Mouse (Mus musculus) heart, embryonic 16.5 days (tissue): ENCODE results near the gene Cmah. TPM values are rescaled to one million over a fixed set of nuclear protein-coding genes. Genes with fewer than 3 reads are reported as not detected.

Experiments
- ATAC-seq: fragments of 200-750 bp; cut with Nextera tagmentation; replicated peaks from 2 replicates; pipeline ENCODE4 v1.8.0; 2017; ENCODE audit warnings: moderate number of reproducible peaks; ENCODE audit not compliant: insufficient read depth, low FRiP score; ENCODE audit errors: extremely low read depth
- H3K27ac ChIP-seq: fragments of 300-500 bp; sonication (generic); 2 replicates; pipeline ENCODE4 v1.5.1; 2014; ENCODE audit warnings: mild to moderate bottlenecking, low read length, control low read depth, moderate library complexity
- H3K27me3 ChIP-seq: fragments of 300-500 bp; sonication (generic); 2 replicates; pipeline ENCODE4 v1.6.1; 2014; ENCODE audit warnings: low read length, mixed read lengths; ENCODE audit not compliant: control insufficient read depth, insufficient read depth
- H3K36me3 ChIP-seq: fragments of 300-500 bp; sonication (generic); 2 replicates; pipeline ENCODE4 v1.6.1; 2014; ENCODE audit not compliant: control insufficient read depth, insufficient read depth
- H3K4me1 ChIP-seq: fragments of 300-500 bp; sonication (generic); 2 replicates; pipeline ENCODE4 v1.6.1; 2014; ENCODE audit warnings: low read length, mixed read lengths; ENCODE audit not compliant: control insufficient read depth, insufficient read depth
- H3K4me2 ChIP-seq: fragments of 300-500 bp; sonication (generic); 2 replicates; pipeline ENCODE4 v1.6.1; 2014; ENCODE audit warnings: low read depth, mild to moderate bottlenecking, control low read depth, low read length
- H3K4me3 ChIP-seq: fragments of 300-500 bp; sonication (generic); 2 replicates; pipeline ENCODE4 v1.5.1; 2014; ENCODE audit warnings: mild to moderate bottlenecking, control low read depth, low read length
- H3K9ac ChIP-seq: fragments of 300-500 bp; sonication (generic); 2 replicates; pipeline ENCODE4 v1.6.1; 2014; ENCODE audit warnings: low read length, control low read depth
- H3K9me3 ChIP-seq: fragments of 300-500 bp; sonication (generic); replicated peaks from 2 replicates; pipeline ENCODE4 v1.6.1; 2016; ENCODE audit warnings: low read length; ENCODE audit not compliant: control insufficient read depth
- WGBS: fragments of 180-500 bp; shearing (Covaris S2); extraction: QIAGEN DNeasy Blood & Tissue Kit; methylation state at CpG from one replicate; pipeline ENCODE4 v1.1.7; 2014; 5-methylcytosine and 5-hydroxymethylcytosine counted together
- polyA plus RNA-seq: library from polyadenylated mRNA; unstranded; fragments of >200 nt; fragmentation: Nextera tagmentation; extraction: Ambion mirVana; gene quantifications from 2 replicates; pipeline ENCODE4 v1.2.1, GENCODE M21; 2015

The Cmah gene
- polyA plus RNA-seq, 1 experiment from 2014 or later, result 2.2 TPM

DNA sequence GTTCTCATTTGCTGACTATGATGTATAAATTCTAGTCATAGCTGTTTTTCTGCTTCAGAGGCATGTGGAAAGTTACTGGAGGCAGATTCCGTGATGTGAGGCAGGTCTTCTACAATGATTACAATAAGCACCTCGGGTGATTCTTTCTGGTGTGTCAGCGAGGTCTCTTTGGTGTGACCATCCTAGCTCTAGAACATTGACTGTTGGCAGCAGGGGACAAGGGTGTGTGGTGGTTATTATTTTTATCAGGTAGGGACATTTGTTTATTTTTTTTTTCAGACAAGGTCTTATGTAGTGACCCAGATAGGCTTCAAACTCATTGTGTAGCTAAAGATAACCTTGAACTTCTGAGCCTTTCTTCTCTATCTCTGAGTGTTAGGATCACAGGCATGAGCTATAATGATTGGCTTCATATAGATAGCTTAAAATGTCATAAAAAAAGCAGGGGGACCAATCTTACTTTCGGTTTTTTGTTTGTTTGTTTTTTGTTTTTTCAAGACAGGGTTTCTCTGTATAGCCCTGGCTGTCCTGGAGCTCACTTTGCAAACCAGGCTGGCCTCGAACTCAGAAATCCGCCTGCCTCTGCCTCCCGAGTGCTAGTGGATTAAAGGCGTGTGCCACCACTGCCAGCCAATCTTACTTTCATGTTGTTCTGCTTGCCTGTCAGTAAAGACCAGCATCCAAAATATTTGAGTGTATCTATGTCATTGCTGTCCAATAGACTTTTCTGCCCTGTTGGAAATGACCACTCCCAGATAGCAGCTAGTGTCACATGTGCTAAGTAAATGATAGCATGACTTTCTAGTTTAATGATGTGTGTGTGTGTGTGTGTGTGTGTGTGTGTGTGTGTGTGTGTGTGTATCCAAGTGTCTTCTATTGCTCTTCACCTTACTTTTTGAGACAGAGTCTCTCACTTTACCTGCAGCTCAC, 15.9 kb upstream of the Cmah start:
- Histone ChIP-seq H3K9me3 (no peaks in the 10 kb centered on the region), H3K4me2 (no peak overlapping the region), H3K9ac (no peak overlapping the region), H3K4me1 (no peaks in the 10 kb centered on the region), H3K36me3 (no peaks in the 10 kb centered on the region), H3K4me3 (no peak overlapping the region), H3K27me3 (no peaks in the 10 kb centered on the region), H3K27ac (no peak overlapping the region)
- no peak for ATAC-seq
- 76% methylated on average over 8 of the region's 8 CpGs for WGBS

DNA sequence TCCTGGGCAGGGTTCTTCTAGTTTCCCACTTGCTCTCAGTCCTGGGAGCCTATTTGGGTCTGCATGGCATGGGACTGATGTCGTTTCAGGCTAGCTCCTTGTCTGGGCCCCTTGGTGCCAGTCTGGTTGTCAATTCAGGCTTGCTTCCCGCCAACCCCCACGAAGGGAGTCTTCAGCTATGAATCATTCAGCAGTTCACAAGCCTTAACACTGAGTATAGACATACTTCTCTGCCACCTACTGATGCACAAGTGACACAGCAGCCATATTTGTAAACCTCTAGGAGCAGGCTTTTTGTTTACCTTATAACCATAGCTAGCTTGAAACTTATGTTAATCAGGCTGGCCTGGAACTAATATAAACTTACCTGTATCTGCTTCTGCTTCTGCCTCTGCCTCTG, 10.6 kb upstream of the Cmah start:
- no peaks in the 10 kb centered on the region for H3K27me3 ChIP-seq
- H3K9ac ChIP-seq, result no peak overlapping the region
- no peaks in the 10 kb centered on the region for H3K9me3 ChIP-seq
- 65% methylated on average over 3 of the region's 3 CpGs for WGBS
- no peak overlapping the region for H3K27ac ChIP-seq
- no peak for ATAC-seq
- no peaks in the 10 kb centered on the region for H3K36me3 ChIP-seq
- H3K4me2 ChIP-seq, result no peak overlapping the region
- H3K4me1 ChIP-seq, result no peaks in the 10 kb centered on the region
- no peak overlapping the region for H3K4me3 ChIP-seq

DNA sequence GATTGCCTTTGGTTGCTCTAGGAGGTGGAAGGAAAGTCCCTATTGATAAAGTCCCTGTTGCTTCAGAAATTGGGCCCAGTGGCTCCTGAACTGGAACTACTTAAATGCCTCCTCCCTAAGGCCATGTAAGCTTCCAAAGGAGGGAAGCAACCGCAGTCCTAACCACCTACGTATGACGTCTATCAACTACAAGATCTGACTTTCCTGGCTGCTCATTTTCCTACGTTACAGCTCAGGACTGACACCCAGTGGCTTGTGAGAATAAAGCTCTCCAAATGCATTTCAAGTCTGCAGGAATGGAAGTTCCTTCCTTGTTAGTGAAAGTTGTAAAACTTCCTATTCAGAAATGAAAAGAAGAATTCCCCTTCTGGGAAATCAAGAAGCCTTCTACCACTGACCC, 8.6 kb upstream of the Cmah start:
- Histone ChIP-seq H3K9ac (no peak overlapping the region), H3K36me3 (no peaks in the 10 kb centered on the region), H3K27me3 (no peaks in the 10 kb centered on the region), H3K4me3 (no peak overlapping the region), H3K9me3 (no peaks in the 10 kb centered on the region), H3K27ac (no peak overlapping the region), H3K4me1 (no peaks in the 10 kb centered on the region), H3K4me2 (no peak overlapping the region)
- WGBS, result 11% methylated on average over 4 of the region's 4 CpGs
- ATAC-seq, result no peak

DNA sequence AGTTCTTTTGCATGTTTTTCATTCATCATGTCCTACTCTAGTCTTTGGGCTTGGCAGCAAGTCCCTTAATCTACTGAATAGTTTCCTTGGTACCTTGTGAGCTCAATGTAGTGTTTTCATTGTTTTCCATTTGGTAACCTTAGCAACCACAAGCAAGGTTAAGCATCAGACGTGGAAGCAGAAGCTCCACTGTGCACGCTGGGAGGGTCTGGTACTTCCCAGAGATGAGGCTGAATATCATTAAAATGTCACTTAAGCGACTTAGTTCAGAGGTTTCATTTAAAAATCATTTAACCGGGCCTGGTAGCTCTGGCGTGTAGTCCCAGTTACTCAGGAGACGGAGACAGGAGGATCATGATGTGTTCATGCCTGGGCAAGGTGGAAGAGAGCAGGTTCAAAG, 5.9 kb upstream of the Cmah start:
- no peaks in the 10 kb centered on the region for H3K4me1 ChIP-seq
- no peak overlapping the region for H3K4me2 ChIP-seq
- no peak for ATAC-seq
- no peak overlapping the region for H3K4me3 ChIP-seq
- no peaks in the 10 kb centered on the region for H3K9me3 ChIP-seq
- no peak overlapping the region for H3K27ac ChIP-seq
- no peak overlapping the region for H3K9ac ChIP-seq
- no peaks in the 10 kb centered on the region for H3K27me3 ChIP-seq
- H3K36me3 ChIP-seq, result no peaks in the 10 kb centered on the region
- WGBS, result 70% methylated on average over 6 of the region's 6 CpGs

DNA sequence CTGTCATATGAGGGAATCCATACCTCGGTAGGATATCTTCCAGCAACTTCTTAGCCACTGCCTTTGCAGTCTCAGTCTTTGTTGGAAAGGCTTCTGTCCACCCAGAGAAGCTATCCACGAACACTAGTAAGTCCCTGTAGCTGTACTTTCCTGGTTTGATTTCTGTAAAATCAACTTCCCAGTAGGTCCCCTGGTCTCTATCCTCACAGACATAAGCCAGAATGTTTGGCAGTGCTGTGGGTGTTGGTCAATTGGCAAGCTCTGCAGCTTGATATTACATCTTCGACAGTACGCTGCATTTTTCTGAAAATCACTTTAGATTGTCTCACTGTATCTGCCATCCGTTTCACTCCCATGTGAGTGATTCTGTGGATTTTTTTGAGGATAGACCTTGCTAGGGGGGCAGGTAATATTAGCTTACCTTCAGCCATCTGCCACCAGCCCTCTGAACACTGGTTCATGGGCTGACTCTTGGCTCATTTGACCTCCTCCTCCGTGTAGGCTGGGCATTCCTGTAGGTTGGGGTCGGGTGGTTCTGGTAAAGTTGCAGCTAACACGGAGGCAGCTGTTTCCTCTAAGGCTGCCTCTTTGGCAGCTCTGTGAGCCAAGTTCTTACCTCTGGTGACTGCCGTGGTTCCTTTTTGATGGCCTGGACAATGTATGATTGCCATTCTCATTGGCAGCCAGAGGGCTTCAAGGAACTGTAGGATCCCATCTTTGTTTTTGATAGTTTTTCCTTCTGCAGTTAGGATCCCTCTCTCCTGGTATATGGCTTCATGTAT, 1.0 kb downstream of the Cmah start:
- Histone ChIP-seq H3K9me3 (no peaks in the 10 kb centered on the region), H3K27me3 (no peaks in the 10 kb centered on the region), H3K4me1 (0 out of 2 replicates have a peak, but pooled peaks cover 3% of the 10 kb centered on the region), H3K36me3 (no peaks in the 10 kb centered on the region), H3K4me2 (no peak overlapping the region), H3K4me3 (no peak overlapping the region), H3K9ac (no peak overlapping the region), H3K27ac (no peak overlapping the region)
- no peak for ATAC-seq
- 68% methylated on average over 9 of the region's 9 CpGs for WGBS

GRCm38 (mm10) chr13:24330128-24330527, 2.9 kb downstream of the Cmah start:
- Histone ChIP-seq H3K9ac (no peak overlapping the region), H3K9me3 (no peaks in the 10 kb centered on the region), H3K27ac (no peak overlapping the region), H3K27me3 (no peaks in the 10 kb centered on the region), H3K4me2 (no peak overlapping the region), H3K4me3 (no peak overlapping the region), H3K4me1 (0 out of 2 replicates have a peak, but pooled peaks cover 3% of the 10 kb centered on the region), H3K36me3 (no peaks in the 10 kb centered on the region)
- no peak for ATAC-seq
- WGBS, result 69% methylated on average over 4 of the region's 4 CpGs

- no peak for ATAC-seq
- Histone ChIP-seq H3K4me2 (no peak overlapping the region), H3K36me3 (no peaks in the 10 kb centered on the region), H3K27ac (no peak overlapping the region), H3K4me1 (0 out of 2 replicates have a peak, but pooled peaks cover 3% of the 10 kb centered on the region), H3K27me3 (no peaks in the 10 kb centered on the region), H3K9ac (no peak overlapping the region), H3K4me3 (no peak overlapping the region), H3K9me3 (no peaks in the 10 kb centered on the region)
- 68% methylated on average over 7 of the region's 7 CpGs for WGBS
Measured at GRCm38 (mm10) chr13:24330836-24331523, 3.8 kb downstream of the Cmah start.

DNA sequence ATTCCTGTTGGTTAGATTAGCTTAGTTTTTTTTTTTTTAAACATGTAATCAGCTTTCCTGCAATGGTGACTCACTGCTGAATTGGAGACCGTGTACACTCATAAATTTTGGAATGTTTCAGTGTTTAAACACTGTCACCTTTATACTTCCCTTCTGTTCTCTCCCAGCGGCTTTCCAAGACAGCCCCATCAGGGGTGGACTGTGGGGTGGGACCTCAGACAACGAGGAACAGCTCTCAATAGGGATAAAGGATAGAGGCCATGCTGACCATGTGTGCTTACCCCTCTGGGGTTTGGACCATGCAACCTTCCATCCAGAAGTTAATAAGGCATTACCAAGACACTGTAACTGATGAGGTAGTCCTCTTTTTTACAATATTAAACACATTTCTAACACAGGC, 5.3 kb downstream of the Cmah start:
- H3K4me2 ChIP-seq, result no peak overlapping the region
- H3K4me1 ChIP-seq, result 0 out of 2 replicates have a peak, but pooled peaks cover 3% of the 10 kb centered on the region
- H3K27me3 ChIP-seq, result no peaks in the 10 kb centered on the region
- no peak overlapping the region for H3K4me3 ChIP-seq
- no peak overlapping the region for H3K9ac ChIP-seq
- no peaks in the 10 kb centered on the region for H3K9me3 ChIP-seq
- 46% methylated on average over 3 of the region's 3 CpGs for WGBS
- ATAC-seq, result no peak
- no peaks in the 10 kb centered on the region for H3K36me3 ChIP-seq
- no peak overlapping the region for H3K27ac ChIP-seq
